Mouse (Mus musculus) heart, embryonic 14.5 days (tissue): ENCODE measurements around the gene Hecw2. TPM values are rescaled to one million over a fixed set of nuclear protein-coding genes. Genes with fewer than 3 reads are reported as not detected.

Source experiments
- ATAC-seq: fragments of 200-750 bp; cut with Nextera tagmentation; 2 replicates; pipeline ENCODE4 v1.8.0; 2017; ENCODE audit warnings: low read depth, moderate TSS enrichment; ENCODE audit not compliant: insufficient number of reproducible peaks, insufficient read depth, low FRiP score
- H3K27ac ChIP-seq, 2 experiments: fragments of 200-500 bp in 1 of 2; fragments of 300-500 bp in 1 of 2; sonication (generic) in 1 of 2; replicated peaks in 1 of 2; 2 replicates each; pipeline ENCODE4 v1.5.1; 2012 to 2014; ENCODE audit warnings: low read depth in 2 of 2, low read length in 2 of 2, control low read depth in 1 of 2, mild to moderate bottlenecking in 1 of 2, mixed read lengths in 1 of 2; ENCODE audit not compliant: control insufficient read depth in 1 of 2, insufficient read depth in 1 of 2
- H3K27me3 ChIP-seq: fragments of 300-500 bp; sonication (generic); 2 replicates; pipeline ENCODE4 v1.6.1; 2014; ENCODE audit warnings: mild to moderate bottlenecking, low read length, control low read depth; ENCODE audit not compliant: control insufficient read depth, insufficient read depth
- H3K36me3 ChIP-seq: fragments of 300-500 bp; sonication (generic); 2 replicates; pipeline ENCODE4 v1.6.1; 2014; ENCODE audit warnings: mild to moderate bottlenecking, control low read depth, low read length, mixed read lengths; ENCODE audit not compliant: control insufficient read depth, insufficient read depth
- H3K4me1 ChIP-seq, 2 experiments: fragments of 200-500 bp in 1 of 2; fragments of 300-500 bp in 1 of 2; sonication (generic) in 1 of 2; 2 replicates each; pipeline ENCODE4 v1.6.1; 2012 to 2014; ENCODE audit warnings: low read length in 2 of 2, control low read depth in 1 of 2, mixed read lengths in 1 of 2; ENCODE audit not compliant: control insufficient read depth in 2 of 2, insufficient read depth in 2 of 2
- H3K4me2 ChIP-seq: fragments of 300-500 bp; sonication (generic); 2 replicates; pipeline ENCODE4 v1.6.1; 2014; ENCODE audit warnings: mild to moderate bottlenecking, low read length
- H3K4me3 ChIP-seq, 2 experiments: fragments of 200-500 bp in 1 of 2; fragments of 300-500 bp in 1 of 2; sonication (generic) in 1 of 2; 2 replicates each; pipeline ENCODE4 v1.5.1; 2012 to 2014; ENCODE audit warnings: low read length in 2 of 2, mild to moderate bottlenecking in 2 of 2, control low read depth in 1 of 2, low read depth in 1 of 2, moderate library complexity in 1 of 2; ENCODE audit not compliant: control insufficient read depth in 1 of 2, insufficient read depth in 1 of 2
- H3K9ac ChIP-seq: fragments of 300-500 bp; sonication (generic); 2 replicates; pipeline ENCODE4 v1.6.1; 2014; ENCODE audit warnings: mild to moderate bottlenecking, low read length
- H3K9me3 ChIP-seq: fragments of 300-500 bp; sonication (generic); 2 replicates; pipeline ENCODE4 v1.6.1; 2016; ENCODE audit warnings: low read length, control low read depth; ENCODE audit not compliant: control insufficient read depth
- WGBS: fragments of 180-500 bp; shearing (Covaris S2); extraction: QIAGEN DNeasy Blood & Tissue Kit; methylation state at CpG from one replicate; pipeline ENCODE4 v1.1.7; 2014; 5-methylcytosine and 5-hydroxymethylcytosine counted together
- polyA plus RNA-seq: library from polyadenylated mRNA; unstranded; fragments of >200 nt; fragmentation: Nextera tagmentation; extraction: Ambion mirVana; gene quantifications from 2 replicates; pipeline ENCODE4 v1.2.1, GENCODE M21; 2014

The Hecw2 gene
- polyA plus RNA-seq, 1 experiment from 2014 or later: 5.7 TPM

- no peaks in the 10 kb centered on the region for H3K36me3 ChIP-seq
- no peak overlapping the region; a peak in 1 of 4 replicates for H3K27ac ChIP-seq
- no peak overlapping the region for H3K4me2 ChIP-seq
- no peak overlapping the region for H3K4me3 ChIP-seq
- H3K27me3 ChIP-seq: no peaks in the 10 kb centered on the region
- no peaks in the 10 kb centered on the region for H3K9me3 ChIP-seq
- ATAC-seq: no peak
- WGBS: 53% methylated on average over 8 of the region's 8 CpGs
- no peak overlapping the region; the same call in 1 of the 2 replicates for H3K9ac ChIP-seq
- peaks cover 6 to 18% of the 10 kb centered on the region in 2 experiments for H3K4me1 ChIP-seq
These were observed 208.6 kb downstream of the Hecw2 start for GRCm38 (mm10) chr1:53986185-53986892.

GRCm38 (mm10) chr1:53978514-53978831, 216.5 kb downstream of the Hecw2 start:
- Histone ChIP-seq H3K4me2 (peak overlapping the region; percentile 46), H3K9me3 (no peaks in the 10 kb centered on the region), H3K4me1 (peaks cover 5 to 7% of the 10 kb centered on the region in 2 experiments; a peak in 3 of 4 replicates), H3K9ac (peak overlapping the region; percentile 42), H3K4me3 (peak overlapping the region; percentile 19 to 31; a peak in 2 of 4 replicates), H3K27ac (peak overlapping the region; percentile 86 to 87), H3K27me3 (no peaks in the 10 kb centered on the region), H3K36me3 (no peaks in the 10 kb centered on the region; the same call in 1 of the 2 replicates)
- ATAC-seq: peak; percentile 70
- WGBS: 64% methylated on average over 2 of the region's 2 CpGs

- peak overlapping the region; percentile 86 to 87 for H3K27ac ChIP-seq
- no peaks in the 10 kb centered on the region for H3K9me3 ChIP-seq
- H3K4me3 ChIP-seq: peak overlapping the region; percentile 19 to 31
- H3K36me3 ChIP-seq: no peaks in the 10 kb centered on the region; the same call in 1 of the 2 replicates
- H3K4me1 ChIP-seq: peaks cover 5 to 6% of the 10 kb centered on the region in 2 experiments; a peak in 3 of 4 replicates
- peak overlapping the region; percentile 46 for H3K4me2 ChIP-seq
- H3K27me3 ChIP-seq: no peaks in the 10 kb centered on the region
- WGBS: 70% methylated on average over 8 of the region's 8 CpGs
- ATAC-seq: peak; percentile 42; the same call in 1 of the 2 replicates
- peak overlapping the region; percentile 42 for H3K9ac ChIP-seq
These were observed 217.0 kb downstream of the Hecw2 start for GRCm38 (mm10) chr1:53977806-53978513.

GRCm38 (mm10) chr1:53976721-53977120, 218.2 kb downstream of the Hecw2 start:
- no peak for ATAC-seq
- peak overlapping the region; percentile 46 for H3K4me2 ChIP-seq
- H3K9ac ChIP-seq: peak overlapping the region; percentile 27; the same call in 1 of the 2 replicates
- H3K27ac ChIP-seq: peak overlapping the region in 1 of 2 experiments; percentile 87; a peak in 1 of 4 replicates
- 86% methylated on average over 5 of the region's 5 CpGs for WGBS
- peaks cover 5 to 6% of the 10 kb centered on the region in 2 experiments; a peak in 3 of 4 replicates for H3K4me1 ChIP-seq
- H3K27me3 ChIP-seq: no peaks in the 10 kb centered on the region
- peak overlapping the region; percentile 19 to 21 for H3K4me3 ChIP-seq
- no peaks in the 10 kb centered on the region for H3K9me3 ChIP-seq
- H3K36me3 ChIP-seq: no peaks in the 10 kb centered on the region; the same call in 1 of the 2 replicates

- H3K4me1 ChIP-seq: peaks cover 5 to 6% of the 10 kb centered on the region in 2 experiments; a peak in 3 of 4 replicates
- H3K9ac ChIP-seq: no peak overlapping the region
- H3K27ac ChIP-seq: no peak overlapping the region
- ATAC-seq: no peak
- no peaks in the 10 kb centered on the region for H3K9me3 ChIP-seq
- H3K36me3 ChIP-seq: no peaks in the 10 kb centered on the region; the same call in 1 of the 2 replicates
- H3K4me2 ChIP-seq: peak overlapping the region; percentile 46
- H3K27me3 ChIP-seq: no peaks in the 10 kb centered on the region
- H3K4me3 ChIP-seq: peak overlapping the region in 1 of 2 experiments; percentile 19; a peak in 2 of 4 replicates
- 86% methylated on average over 8 of the region's 8 CpGs for WGBS
These were observed 218.9 kb downstream of the Hecw2 start for GRCm38 (mm10) chr1:53976100-53976499.

GRCm38 (mm10) chr1:53974941-53975340, 220.0 kb downstream of the Hecw2 start:
- WGBS: 54% methylated on average over 5 of the region's 5 CpGs
- Histone ChIP-seq H3K4me1 (peaks cover 5 to 6% of the 10 kb centered on the region in 2 experiments; a peak in 3 of 4 replicates), H3K27ac (0 out of 4 replicates have a peak overlapping the region, but pooled peaks of 1 of the 2 experiments have one; percentile 10), H3K4me2 (no peak overlapping the region), H3K4me3 (no peak overlapping the region), H3K9ac (no peak overlapping the region), H3K9me3 (no peaks in the 10 kb centered on the region), H3K36me3 (no peaks in the 10 kb centered on the region; the same call in 1 of the 2 replicates), H3K27me3 (no peaks in the 10 kb centered on the region)
- 0 out of 2 replicates have a peak, but pooled peaks have one; percentile 36 for ATAC-seq

GRCm38 (mm10) chr1:53970326-53970977, 224.5 kb downstream of the Hecw2 start:
- Histone ChIP-seq H3K4me2 (no peak overlapping the region), H3K4me3 (no peak overlapping the region), H3K9ac (no peak overlapping the region), H3K9me3 (no peaks in the 10 kb centered on the region), H3K27ac (no peak overlapping the region), H3K36me3 (no peaks in the 10 kb centered on the region; the same call in 1 of the 2 replicates), H3K4me1 (no peaks in the 10 kb centered on the region), H3K27me3 (no peaks in the 10 kb centered on the region)
- WGBS: 83% methylated on average over 5 of the region's 5 CpGs
- no peak for ATAC-seq
